Mouse (Mus musculus) layer of hippocampus, postnatal 10 days (tissue): ENCODE data around the gene Paxbp1. TPM values are rescaled to one million over a fixed set of nuclear protein-coding genes. Genes with fewer than 3 reads are reported as not detected.
A peak's percentile ranks its signal among the peaks of the same experiment; 100 is the strongest.

Experiments
- DNase-seq, 2 experiments: peaks; one replicate each; pipeline ENCODE4 v3.0.0; 2021; ENCODE audit warnings: low spot score in 2 of 2
- total RNA-seq, 2 experiments: library from RNA; stranded (reverse); gene quantifications; 2 replicates each; pipeline ENCODE4 v1.2.3; 2021

Paxbp1 gene
- total RNA-seq, 2 experiments from 2014 or later, result 69.9 to 89.4 TPM

GRCm38 (mm10) chr16:91056043-91056821, 11.9 kb upstream of the Paxbp1 start:
- DNase-seq, result no peak

- no peak for DNase-seq
Observed at GRCm38 (mm10) chr16:91055150-91055549, 10.8 kb upstream of the Paxbp1 start.

- DNase-seq, result no peak
Observed at GRCm38 (mm10) chr16:91053599-91053998, 9.3 kb upstream of the Paxbp1 start.

- DNase-seq, result peak; percentile 53 to 63
Observed at GRCm38 (mm10) chr16:91045511-91045910, 1.2 kb upstream of the Paxbp1 start.

GRCm38 (mm10) chr16:91043461-91044248, 688 bp downstream of the Paxbp1 start:
- DNase-seq, result peak; percentile 63 to 69

- DNase-seq, result no peak
Observed at GRCm38 (mm10) chr16:91042640-91043039, 1.7 kb downstream of the Paxbp1 start.

GRCm38 (mm10) chr16:91035866-91036265, 8.5 kb downstream of the Paxbp1 start:
- no peak for DNase-seq

GRCm38 (mm10) chr16:91030751-91031150, 13.6 kb downstream of the Paxbp1 start:
- no peak for DNase-seq

GRCm38 (mm10) chr16:91029901-91030300, 14.4 kb downstream of the Paxbp1 start:
- DNase-seq, result no peak

- DNase-seq, result no peak
Observed at GRCm38 (mm10) chr16:91029161-91029743, 15.1 kb downstream of the Paxbp1 start.

GRCm38 (mm10) chr16:91026290-91026689, 18.1 kb downstream of the Paxbp1 start:
- no peak for DNase-seq

GRCm38 (mm10) chr16:91023384-91023783, 21.0 kb downstream of the Paxbp1 start:
- peak in 1 of 2 experiments; percentile 34 for DNase-seq

GRCm38 (mm10) chr16:91020842-91021483, 23.4 kb downstream of the Paxbp1 start:
- DNase-seq, result no peak

- no peak for DNase-seq
Observed at GRCm38 (mm10) chr16:91019476-91019875, 24.9 kb downstream of the Paxbp1 start.

- no peak for DNase-seq
Observed at GRCm38 (mm10) chr16:91015761-91016160, 28.6 kb downstream of the Paxbp1 start.

- DNase-seq, result no peak
Observed at GRCm38 (mm10) chr16:91011847-91012246, 32.5 kb downstream of the Paxbp1 start.

- DNase-seq, result peak; percentile 87 to 94
Observed at GRCm38 (mm10) chr16:91011021-91011683, 33.2 kb downstream of the Paxbp1 start, which contains the start of gene Synj1. Synj1 (minus strand) TSS chr16:91011308.

- DNase-seq, result no peak
Observed at GRCm38 (mm10) chr16:91010581-91011020, 33.7 kb downstream of the Paxbp1 start.

GRCm38 (mm10) chr16:91009942-91010529, 34.3 kb downstream of the Paxbp1 start:
- DNase-seq, result no peak

- no peak for DNase-seq
Observed at GRCm38 (mm10) chr16:91004915-91005538, 39.3 kb downstream of the Paxbp1 start.
